Mouse (Mus musculus) C2C12 (cell line): Measurements from ENCODE around the gene Cd164. TPM values are rescaled to one million over a fixed set of nuclear protein-coding genes. Genes with fewer than 3 reads are reported as not detected.

ENCODE experiments used
- H3K27me3 ChIP-seq: one replicate; pipeline ENCODE4 v1.6.1; 2011; ENCODE audit not compliant: control insufficient read depth, insufficient read depth, insufficient read length
- H3K36me3 ChIP-seq: one replicate; pipeline ENCODE4 v1.6.1; 2011; ENCODE audit not compliant: control insufficient read depth, insufficient read depth
- H3K4me3 ChIP-seq: one replicate; pipeline ENCODE4 v1.5.1; 2011; ENCODE audit warnings: mild to moderate bottlenecking, control low read depth; ENCODE audit not compliant: poor library complexity, insufficient read depth, severe bottlenecking
- H3K79me2 ChIP-seq: one replicate; pipeline ENCODE4 v1.6.1; 2011; ENCODE audit not compliant: control insufficient read depth, insufficient read depth
- H3K79me3 ChIP-seq: one replicate; pipeline ENCODE4 v1.6.1; 2011; ENCODE audit warnings: low read depth, control low read depth
- H3ac ChIP-seq: one replicate; pipeline ENCODE3; 2011; ENCODE audit warnings: low read depth; ENCODE audit not compliant: control insufficient read depth, insufficient read length
- CEBPB ChIP-seq: IDR thresholded peaks from one replicate; pipeline ENCODE4 v1.6.1; 2011; ENCODE audit warnings: low read depth, mild to moderate bottlenecking, control low read depth, moderate library complexity
- CTCF ChIP-seq: IDR thresholded peaks from one replicate; pipeline ENCODE4 v1.5.1; 2011; ENCODE audit not compliant: control insufficient read depth, insufficient read depth, insufficient read length
- FOSL1 ChIP-seq: IDR thresholded peaks from one replicate; pipeline ENCODE4 v1.8.0; 2011; ENCODE audit warnings: mild to moderate bottlenecking, low read length; ENCODE audit not compliant: poor library complexity, insufficient read depth, severe bottlenecking
- MAX ChIP-seq: IDR thresholded peaks from one replicate; pipeline ENCODE4 v1.6.1; 2011; ENCODE audit warnings: mild to moderate bottlenecking, control low read depth
- MYOD1 ChIP-seq: IDR thresholded peaks from one replicate; pipeline ENCODE4 v1.6.1; 2011; ENCODE audit warnings: low read depth; ENCODE audit not compliant: control insufficient read depth, insufficient read length
- MYOG ChIP-seq: IDR thresholded peaks from one replicate; pipeline ENCODE4 v1.6.1; 2011; ENCODE audit not compliant: control insufficient read depth, insufficient read length; ENCODE audit errors: extremely low read depth
- USF1 ChIP-seq: IDR thresholded peaks from one replicate; pipeline ENCODE4 v1.6.1; 2011; ENCODE audit warnings: low read depth, mild to moderate bottlenecking, control low read depth, moderate library complexity
- polyA plus RNA-seq: library from polyadenylated mRNA; unstranded; fragments of >200 nt; fragmentation: generic; extraction: Trizol; gene quantifications from one replicate; pipeline ENCODE4 v1.2.1, GENCODE M21; 2012; ENCODE audit warnings: missing spikeins

Gene Cd164
- polyA plus RNA-seq, 1 experiment: 53.2 TPM

GRCm38 (mm10) chr10:41580441-41580840 is 61.2 kb downstream of the Cd164 start:
- no peaks in the 10 kb centered on the region for H3K79me3 ChIP-seq
- H3K79me2 ChIP-seq: no peaks in the 10 kb centered on the region
- TF ChIP-seq CTCF (no peak), MAX (no peak), USF1 (no peak), FOSL1 (no peak), MYOG (no peak), CEBPB (no peak), MYOD1 (no peak)
- H3K27me3 ChIP-seq: no peaks in the 10 kb centered on the region
- no peaks in the 10 kb centered on the region for H3K36me3 ChIP-seq
- no peak overlapping the region for H3K4me3 ChIP-seq
- H3ac ChIP-seq: no peak overlapping the region

Other genes with a start within 250 kb of the Cd164 start
- 7.8 TPM for gene Fig4, start 216.2 kb upstream of the Cd164 start, polyA plus RNA-seq
- gene Ak9, start 215.4 kb upstream of the Cd164 start, polyA plus RNA-seq: not detected
- 5.7 TPM for gene Zbtb24, start 69.0 kb upstream of the Cd164 start, polyA plus RNA-seq
- 27.7 TPM for gene Mical1, start 43.1 kb upstream of the Cd164 start, polyA plus RNA-seq
- 20.7 TPM for gene Smpd2, start 29.0 kb upstream of the Cd164 start, polyA plus RNA-seq
- 0.08 TPM for gene Ppil6, start 29.0 kb upstream of the Cd164 start, polyA plus RNA-seq
- 0.13 TPM for gene Ccdc162, start 197.2 kb downstream of the Cd164 start, polyA plus RNA-seq